Mouse (Mus musculus) hindbrain, postnatal 0 days (tissue): ENCODE measurements at regions not wholly inside any gene's neighbourhood (a gene's known extent, or its start where the extent isn't known, plus 50 kb on each side); places are given as distances from the start of the nearest gene placed in this dataset.

Source experiments
- ATAC-seq: fragments of 200-750 bp; cut with Nextera tagmentation; 2 replicates; pipeline ENCODE4 v1.8.0; 2017; ENCODE audit warnings: mild to moderate bottlenecking, moderate TSS enrichment, moderate library complexity
- DNase-seq: peaks from one replicate; pipeline ENCODE4 v3.0.0-alpha.2; 2015; ENCODE audit warnings: low spot score
- H3K27ac ChIP-seq: fragments of 300-500 bp; sonication (generic); 2 replicates; pipeline ENCODE4 v1.5.1; 2014; ENCODE audit warnings: mild to moderate bottlenecking
- H3K27me3 ChIP-seq: fragments of 300-500 bp; sonication (generic); 2 replicates; pipeline ENCODE4 v1.6.1; 2014; ENCODE audit warnings: low read length, mixed read lengths; ENCODE audit not compliant: insufficient read depth
- H3K36me3 ChIP-seq: fragments of 300-500 bp; sonication (generic); 2 replicates; pipeline ENCODE4 v1.6.1; 2014; ENCODE audit warnings: low read length, mixed read lengths; ENCODE audit not compliant: insufficient read depth
- H3K4me1 ChIP-seq: fragments of 300-500 bp; sonication (generic); 2 replicates; pipeline ENCODE4 v1.6.1; 2014; ENCODE audit warnings: antibody characterized with exemption, low read length, mixed read lengths; ENCODE audit not compliant: insufficient read depth
- H3K4me2 ChIP-seq: fragments of 300-500 bp; sonication (generic); 2 replicates; pipeline ENCODE4 v1.6.1; 2014; ENCODE audit warnings: low read depth, mild to moderate bottlenecking, low read length, moderate library complexity, mixed read lengths
- H3K4me3 ChIP-seq: fragments of 300-500 bp; sonication (generic); 2 replicates; pipeline ENCODE4 v1.5.1; 2014; ENCODE audit warnings: low read length
- H3K9ac ChIP-seq: fragments of 300-500 bp; sonication (generic); replicated peaks from 2 replicates; pipeline ENCODE4 v1.6.1; 2014; ENCODE audit warnings: mild to moderate bottlenecking, low read length, moderate library complexity, mixed read lengths
- H3K9me3 ChIP-seq: fragments of 300-500 bp; sonication (generic); 2 replicates; pipeline ENCODE4 v1.6.1; 2016; ENCODE audit warnings: low read length, mixed read lengths
- CTCF ChIP-seq: IDR thresholded peaks from 2 replicates; pipeline ENCODE4 v1.5.1; 2016; ENCODE audit warnings: antibody characterized with exemption, control low read depth, low read depth
- WGBS: fragments of 180-500 bp; shearing (Covaris S2); extraction: QIAGEN DNeasy Blood & Tissue Kit; methylation state at CpG from one replicate; pipeline ENCODE4 v1.1.7; 2014; 5-methylcytosine and 5-hydroxymethylcytosine counted together

GRCm38 (mm10) chr1:184424035-184424434, 308.4 kb downstream of the Hlx start:
- Histone ChIP-seq H3K27me3 (no peaks in the 10 kb centered on the region), H3K4me1 (no peaks in the 10 kb centered on the region), H3K36me3 (no peaks in the 10 kb centered on the region), H3K9me3 (no peaks in the 10 kb centered on the region), H3K27ac (no peak overlapping the region), H3K9ac (no peak overlapping the region), H3K4me3 (no peak overlapping the region), H3K4me2 (no peak overlapping the region)
- DNase-seq (peak; percentile 12), ATAC-seq (no peak)
- no peak for TF ChIP-seq CTCF
- 68% methylated on average over 2 of the region's 2 CpGs for WGBS

GRCm38 (mm10) chr1:184412596-184412995, 319.8 kb downstream of the Hlx start:
- Histone ChIP-seq H3K9me3 (no peaks in the 10 kb centered on the region), H3K4me1 (no peaks in the 10 kb centered on the region), H3K27me3 (no peaks in the 10 kb centered on the region), H3K27ac (no peak overlapping the region), H3K36me3 (no peaks in the 10 kb centered on the region), H3K4me3 (no peak overlapping the region), H3K9ac (no peak overlapping the region), H3K4me2 (no peak overlapping the region)
- WGBS = 91% methylated on average over 12 of the region's 12 CpGs
- no peak for ATAC-seq
- no peak for DNase-seq
- no peak for TF ChIP-seq CTCF

GRCm38 (mm10) chr1:184411066-184411465, 321.4 kb downstream of the Hlx start:
- H3K9me3 ChIP-seq = no peaks in the 10 kb centered on the region
- no peak for TF ChIP-seq CTCF
- no peaks in the 10 kb centered on the region for H3K4me1 ChIP-seq
- no peak overlapping the region for H3K9ac ChIP-seq
- no peaks in the 10 kb centered on the region for H3K27me3 ChIP-seq
- no peak overlapping the region for H3K27ac ChIP-seq
- ATAC-seq = no peak
- no peaks in the 10 kb centered on the region for H3K36me3 ChIP-seq
- H3K4me2 ChIP-seq = no peak overlapping the region
- 63% methylated on average over 3 of the region's 3 CpGs for WGBS
- H3K4me3 ChIP-seq = no peak overlapping the region
- DNase-seq = no peak

GRCm38 (mm10) chr1:184409986-184410385, 322.4 kb downstream of the Hlx start:
- Histone ChIP-seq H3K4me2 (no peak overlapping the region), H3K9ac (no peak overlapping the region), H3K36me3 (no peaks in the 10 kb centered on the region), H3K4me1 (no peaks in the 10 kb centered on the region), H3K9me3 (no peaks in the 10 kb centered on the region), H3K27me3 (no peaks in the 10 kb centered on the region), H3K4me3 (no peak overlapping the region), H3K27ac (no peak overlapping the region)
- WGBS = 69% methylated on average over 7 of the region's 7 CpGs
- TF ChIP-seq CTCF = no peak
- DNase-seq = no peak
- ATAC-seq = no peak

- Histone ChIP-seq H3K9me3 (no peaks in the 10 kb centered on the region), H3K36me3 (no peaks in the 10 kb centered on the region), H3K9ac (no peak overlapping the region), H3K4me2 (no peak overlapping the region), H3K27me3 (no peaks in the 10 kb centered on the region), H3K4me1 (no peaks in the 10 kb centered on the region), H3K27ac (no peak overlapping the region), H3K4me3 (no peak overlapping the region)
- no peak for TF ChIP-seq CTCF
- DNase-seq = no peak
- ATAC-seq = no peak
- 90% methylated on average over 6 of the region's 6 CpGs for WGBS
These were observed 329.4 kb downstream of the Hlx start for GRCm38 (mm10) chr1:184402985-184403384.

- no peak overlapping the region for H3K9ac ChIP-seq
- DNase-seq (peak; percentile 51), ATAC-seq (no peak)
- no peaks in the 10 kb centered on the region for H3K36me3 ChIP-seq
- H3K9me3 ChIP-seq = no peaks in the 10 kb centered on the region
- TF ChIP-seq CTCF = peak; percentile 69
- H3K27me3 ChIP-seq = no peaks in the 10 kb centered on the region
- H3K4me3 ChIP-seq = no peak overlapping the region
- H3K4me2 ChIP-seq = 0 out of 2 replicates have a peak overlapping the region, but pooled peaks have one; percentile 24
- 58% methylated on average over 15 of the region's 15 CpGs for WGBS
- H3K27ac ChIP-seq = no peak overlapping the region
- H3K4me1 ChIP-seq = no peaks in the 10 kb centered on the region
These were observed 337.2 kb downstream of the Hlx start for GRCm38 (mm10) chr1:184395215-184395614.

GRCm38 (mm10) chr1:184394559-184395194, 337.7 kb downstream of the Hlx start:
- no peak for ATAC-seq
- TF ChIP-seq CTCF = no peak
- no peak overlapping the region for H3K4me3 ChIP-seq
- H3K27me3 ChIP-seq = no peaks in the 10 kb centered on the region
- 75% methylated on average over 12 of the region's 12 CpGs for WGBS
- no peak overlapping the region for H3K9ac ChIP-seq
- no peaks in the 10 kb centered on the region for H3K9me3 ChIP-seq
- no peaks in the 10 kb centered on the region for H3K36me3 ChIP-seq
- H3K27ac ChIP-seq = no peak overlapping the region
- no peak for DNase-seq
- 0 out of 2 replicates have a peak overlapping the region, but pooled peaks have one; percentile 24 for H3K4me2 ChIP-seq
- H3K4me1 ChIP-seq = no peaks in the 10 kb centered on the region
